Mouse (Mus musculus) CH12.LX (cell line): ENCODE measurements around the gene Itpr1.

Experiments used
- CHD2 ChIP-seq: IDR thresholded peaks from 2 replicates; pipeline ENCODE4 v1.6.1; 2011; ENCODE audit warnings: low read length, improper control_type of control experiment
- CTCF ChIP-seq, 2 experiments: IDR thresholded peaks in 1 of 2; conservative IDR thresholded peaks in 1 of 2; 2 replicates each; pipeline ENCODE4 v1.5.1; 2011 to 2012; ENCODE audit warnings: low read depth in 2 of 2, low read length in 2 of 2, improper control_type of control experiment in 1 of 2, inconsistent platforms in 1 of 2, mild to moderate bottlenecking in 1 of 2, moderate library complexity in 1 of 2
- E2F4 ChIP-seq: IDR thresholded peaks from 2 replicates; pipeline ENCODE4 v1.6.1; 2011; ENCODE audit warnings: low read depth, low read length, improper control_type of control experiment; ENCODE audit not compliant: insufficient replicate concordance
- POLR2A ChIP-seq: IDR thresholded peaks from 2 replicates; pipeline ENCODE4 v1.6.1; 2011; ENCODE audit warnings: low read depth, mild to moderate bottlenecking, improper control_type of control experiment, low read length
- TBP ChIP-seq: conservative IDR thresholded peaks from 2 replicates; pipeline ENCODE4 v1.6.1; 2011; ENCODE audit warnings: low read depth, low read length, improper control_type of control experiment
- TCF12 ChIP-seq: IDR thresholded peaks from 2 replicates; pipeline ENCODE4 v1.6.1; 2014; ENCODE audit warnings: low read depth, mild to moderate bottlenecking, inconsistent platforms, low read length, improper control_type of control experiment
- UBTF ChIP-seq: IDR thresholded peaks from 2 replicates; pipeline ENCODE4 v1.6.1; 2012; ENCODE audit warnings: low read depth, mild to moderate bottlenecking, inconsistent platforms, low read length, improper control_type of control experiment, moderate library complexity
- ZC3H11A ChIP-seq: IDR thresholded peaks from 2 replicates; pipeline ENCODE4 v1.6.1; 2012; ENCODE audit warnings: low read depth, mild to moderate bottlenecking, inconsistent platforms, low read length, improper control_type of control experiment

- TF ChIP-seq CTCF (conservative IDR thresholded peaks at IDR 0.05 in 1 of 2, IDR thresholded peaks at IDR 0.05 in 1 of 2; ENCODE audit: low read depth in 2 of 2, low read length in 2 of 2) (no peak), E2F4 (no peak), TCF12 (peak; percentile 77), UBTF (no peak), TBP (no peak), ZC3H11A (no peak), CHD2 (no peak), POLR2A (no peak)
Observed at GRCm38 (mm10) chr6:108553536-108553935, 340.6 kb downstream of the Itpr1 start.
